Mouse (Mus musculus) neural tube, embryonic 11.5 days (tissue): Measurements from ENCODE around the gene Mapt. TPM values are rescaled to one million over a fixed set of nuclear protein-coding genes. Genes with fewer than 3 reads are reported as not detected.

Experiments
- ATAC-seq: fragments of 200-750 bp; cut with Nextera tagmentation; 2 replicates; pipeline ENCODE4 v1.8.0; 2017; ENCODE audit warnings: moderate number of reproducible peaks, mild to moderate bottlenecking, moderate TSS enrichment, moderate library complexity; ENCODE audit not compliant: insufficient read depth, low FRiP score, low TSS enrichment
- DNase-seq: peaks from one replicate; pipeline ENCODE4 v3.0.0-alpha.2; 2015; ENCODE audit warnings: low spot score
- H3K27ac ChIP-seq: fragments of 300-500 bp; sonication (generic); 2 replicates; pipeline ENCODE4 v1.5.1; 2014; ENCODE audit warnings: low read depth, mild to moderate bottlenecking, low read length
- H3K27me3 ChIP-seq: fragments of 300-500 bp; sonication (generic); 2 replicates; pipeline ENCODE4 v1.6.1; 2014; ENCODE audit warnings: mild to moderate bottlenecking, low read length, mixed read lengths; ENCODE audit not compliant: control insufficient read depth, insufficient read depth
- H3K36me3 ChIP-seq: fragments of 300-500 bp; sonication (generic); 2 replicates; pipeline ENCODE4 v1.6.1; 2014; ENCODE audit warnings: mild to moderate bottlenecking, low read length, moderate library complexity, mixed read lengths; ENCODE audit not compliant: control insufficient read depth, insufficient read depth
- H3K4me1 ChIP-seq: fragments of 300-500 bp; sonication (generic); 2 replicates; pipeline ENCODE4 v1.6.1; 2014; ENCODE audit warnings: low read length, mixed read lengths; ENCODE audit not compliant: control insufficient read depth, insufficient read depth
- H3K4me2 ChIP-seq: fragments of 300-500 bp; sonication (generic); 2 replicates; pipeline ENCODE4 v1.6.1; 2014; ENCODE audit warnings: low read depth, mild to moderate bottlenecking, moderate library complexity
- H3K4me3 ChIP-seq: fragments of 300-500 bp; sonication (generic); 2 replicates; pipeline ENCODE4 v1.5.1; 2014; ENCODE audit warnings: low read depth, low read length
- H3K9ac ChIP-seq: fragments of 300-500 bp; sonication (generic); 2 replicates; pipeline ENCODE4 v1.6.1; 2014; ENCODE audit warnings: mild to moderate bottlenecking, low read length
- H3K9me3 ChIP-seq: fragments of 300-500 bp; sonication (generic); 2 replicates; pipeline ENCODE4 v1.6.1; 2016; ENCODE audit warnings: low read length; ENCODE audit not compliant: control insufficient read depth
- WGBS: fragments of 180-500 bp; shearing (Covaris S2); extraction: QIAGEN DNeasy Blood & Tissue Kit; methylation state at CpG from one replicate; pipeline ENCODE4 v1.1.7; 2014; 5-methylcytosine and 5-hydroxymethylcytosine counted together
- polyA plus RNA-seq: library from polyadenylated mRNA; unstranded; fragments of >200 nt; fragmentation: Nextera tagmentation; extraction: Ambion mirVana; gene quantifications from 2 replicates; pipeline ENCODE4 v1.2.1, GENCODE M21; 2014

The Mapt gene
- polyA plus RNA-seq, 1 experiment from 2014 or later: 121 TPM

DNA sequence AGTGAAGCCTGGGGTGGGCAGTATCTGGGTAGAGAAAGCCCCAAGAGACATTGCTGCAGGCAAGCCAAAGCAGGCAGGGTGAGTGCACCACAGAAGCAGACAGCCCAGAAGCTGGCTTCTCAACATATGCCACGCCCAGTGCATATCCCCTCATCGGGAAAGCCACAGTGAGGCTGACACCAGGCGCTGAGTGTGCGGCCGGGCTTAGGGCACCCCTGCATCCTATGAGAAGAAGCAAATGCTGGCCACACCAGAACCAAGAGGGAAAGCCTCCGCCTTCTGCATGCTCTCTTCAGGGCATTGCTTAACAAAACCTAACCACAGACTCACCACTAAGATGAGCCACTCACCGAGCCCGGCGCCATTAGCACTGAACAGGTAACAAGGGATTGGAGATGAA lies 7.9 kb upstream of the Mapt start:
- 81% methylated on average over 9 of the region's 9 CpGs for WGBS
- H3K36me3 ChIP-seq: no peaks in the 10 kb centered on the region
- no peak overlapping the region for H3K4me2 ChIP-seq
- H3K4me1 ChIP-seq: no peaks in the 10 kb centered on the region
- H3K4me3 ChIP-seq: no peak overlapping the region
- ATAC-seq (no peak), DNase-seq (no peak)
- H3K9ac ChIP-seq: no peak overlapping the region
- no peaks in the 10 kb centered on the region for H3K27me3 ChIP-seq
- H3K9me3 ChIP-seq: no peaks in the 10 kb centered on the region
- no peak overlapping the region for H3K27ac ChIP-seq

DNA sequence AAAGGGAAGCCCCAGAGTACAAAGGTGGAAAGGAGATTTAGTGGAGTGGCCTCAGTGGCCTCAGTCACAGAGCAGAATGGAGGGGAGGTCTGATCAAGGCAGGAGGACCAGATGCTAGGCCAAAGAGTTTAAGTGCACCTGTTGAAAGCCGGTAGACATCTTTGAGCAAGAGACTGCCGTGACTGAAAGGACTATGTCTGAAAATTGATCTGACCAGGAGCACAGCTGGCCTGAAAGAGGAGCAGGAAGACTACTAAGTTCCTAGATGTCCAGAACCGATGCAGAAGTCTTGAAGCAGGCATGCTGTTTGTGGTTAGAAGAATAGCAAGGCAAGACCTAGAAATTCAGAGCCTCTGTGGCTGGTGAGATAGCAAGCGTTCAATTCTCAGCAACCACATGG lies 1.8 kb upstream of the Mapt start:
- Histone ChIP-seq H3K9ac (no peak overlapping the region), H3K36me3 (no peaks in the 10 kb centered on the region), H3K4me1 (peaks cover 3% of the 10 kb centered on the region; the same call in 1 of the 2 replicates), H3K27ac (no peak overlapping the region), H3K27me3 (peaks cover 29% of the 10 kb centered on the region), H3K4me2 (no peak overlapping the region), H3K4me3 (no peak overlapping the region), H3K9me3 (no peaks in the 10 kb centered on the region)
- 72% methylated on average over 4 of the region's 4 CpGs for WGBS
- ATAC-seq (no peak), DNase-seq (no peak)

DNA sequence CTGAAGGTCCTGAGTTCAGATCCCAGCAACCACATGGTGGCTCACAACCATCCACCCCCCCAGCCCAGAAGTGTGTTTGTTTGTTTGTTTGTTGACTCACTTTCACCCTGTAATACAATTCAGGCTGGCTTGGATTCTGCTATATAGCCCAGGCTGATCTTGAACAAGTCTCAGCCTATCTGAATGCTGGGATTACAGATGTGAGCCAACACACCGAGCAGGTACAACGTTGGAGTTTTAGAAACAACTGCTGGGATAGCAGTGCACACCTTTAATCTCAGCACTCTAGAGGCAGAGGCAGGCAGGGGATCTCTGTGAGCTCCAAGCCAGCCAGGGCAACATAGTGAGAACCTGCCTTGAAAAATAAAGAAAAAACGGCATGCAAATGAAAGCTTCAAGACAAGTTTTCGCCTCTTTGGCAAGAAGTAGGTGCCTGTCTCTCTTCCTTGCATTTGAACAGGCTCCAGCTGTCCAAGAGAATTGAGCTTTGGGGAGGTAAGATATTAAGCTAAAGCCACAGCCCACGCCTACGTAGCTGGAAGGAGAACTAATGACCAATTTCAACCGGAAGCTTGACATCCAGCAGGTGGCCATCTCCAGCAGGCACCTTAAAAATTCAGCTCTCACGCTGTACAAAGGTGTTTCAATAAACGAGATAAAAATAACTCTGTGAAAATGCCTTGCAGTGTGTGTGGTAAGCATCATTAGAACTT lies 968 bp upstream of the Mapt start:
- ATAC-seq (no peak), DNase-seq (peak; percentile 37)
- H3K27me3 ChIP-seq: peaks cover 33% of the 10 kb centered on the region
- H3K4me1 ChIP-seq: peaks cover 3% of the 10 kb centered on the region; the same call in 1 of the 2 replicates
- peak overlapping the region; percentile 74 for H3K9ac ChIP-seq
- H3K9me3 ChIP-seq: no peaks in the 10 kb centered on the region
- H3K4me2 ChIP-seq: peak overlapping the region; percentile 93
- H3K27ac ChIP-seq: no peak overlapping the region
- no peaks in the 10 kb centered on the region for H3K36me3 ChIP-seq
- peak overlapping the region; percentile 63 for H3K4me3 ChIP-seq
- 12% methylated on average over 9 of the region's 9 CpGs for WGBS

DNA sequence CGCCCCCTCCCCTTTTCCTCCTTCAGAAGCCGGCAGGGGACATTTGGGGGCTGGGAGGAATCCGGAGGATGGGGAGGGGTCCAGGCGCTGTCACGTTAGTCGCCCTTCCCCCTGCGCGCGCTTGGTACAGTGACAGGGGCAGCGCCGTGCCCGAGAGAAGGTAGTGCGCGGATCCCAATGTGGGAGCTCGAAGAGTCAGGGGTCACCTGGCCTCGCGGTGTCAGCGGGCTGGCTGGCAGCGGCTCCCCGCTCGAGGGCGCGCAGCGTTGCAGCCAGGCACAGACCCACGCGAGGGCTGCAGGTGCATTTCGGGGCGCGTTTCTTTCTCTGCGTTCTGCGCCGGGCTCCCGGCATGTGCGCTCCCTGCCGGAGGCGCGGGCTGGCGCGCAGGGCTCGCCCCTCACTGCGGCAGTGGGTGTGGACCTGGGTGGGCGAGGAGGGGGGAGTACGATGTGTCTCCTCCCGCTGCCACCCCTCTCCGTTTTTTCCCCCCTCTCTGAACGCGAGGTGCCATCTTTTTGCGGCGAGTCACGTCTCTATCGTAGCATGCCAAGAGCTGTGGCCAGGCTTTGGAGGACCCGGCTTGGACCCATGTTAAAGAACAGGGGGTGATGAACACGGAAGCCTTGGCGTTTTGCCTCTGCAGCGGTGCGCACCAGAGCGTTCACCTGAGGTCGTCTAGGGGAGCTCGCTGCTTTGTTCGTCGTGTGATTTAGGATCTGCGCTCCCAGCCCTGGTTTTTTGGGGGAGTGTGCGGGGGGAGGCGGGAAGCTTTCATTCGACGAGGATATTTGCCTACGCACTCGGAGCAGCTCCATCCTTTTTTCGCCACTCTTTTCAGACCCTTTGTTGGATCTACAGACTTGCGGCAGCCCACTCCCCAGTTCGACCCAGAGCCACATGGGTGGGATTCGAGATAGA lies 1.2 kb downstream of the Mapt start:
- peak; percentile 69 for DNase-seq
- Histone ChIP-seq H3K36me3 (no peaks in the 10 kb centered on the region), H3K4me1 (peaks cover 3% of the 10 kb centered on the region; the same call in 1 of the 2 replicates)

DNA sequence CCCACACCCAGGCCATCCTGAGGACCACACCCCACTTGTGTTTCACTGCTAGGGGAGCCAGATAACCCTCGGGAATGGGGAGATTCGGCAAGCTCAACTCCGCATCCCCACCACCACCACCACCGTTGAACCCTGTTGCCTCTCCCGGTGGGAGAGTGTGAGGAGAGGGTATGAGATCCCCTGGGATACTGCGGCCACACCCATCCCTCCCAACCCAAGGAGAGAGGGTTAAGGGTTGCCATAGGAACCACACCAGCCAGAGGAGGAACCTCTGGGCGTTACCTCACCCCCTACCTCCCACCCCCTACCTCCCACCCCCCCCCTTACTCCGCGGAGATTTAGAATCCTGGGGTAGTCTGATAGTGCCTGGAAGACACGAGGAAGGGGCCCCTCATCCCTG lies 1.9 kb downstream of the Mapt start:
- Histone ChIP-seq H3K27me3 (peaks cover 38% of the 10 kb centered on the region), H3K9me3 (no peaks in the 10 kb centered on the region), H3K27ac (0 out of 2 replicates have a peak overlapping the region, but pooled peaks have one; percentile 27), H3K4me1 (peaks cover 3% of the 10 kb centered on the region; the same call in 1 of the 2 replicates), H3K4me2 (peak overlapping the region; percentile 93), H3K4me3 (peak overlapping the region; percentile 63), H3K9ac (peak overlapping the region; percentile 70), H3K36me3 (no peaks in the 10 kb centered on the region)
- under 1% methylated on average over 10 of the region's 10 CpGs for WGBS
- ATAC-seq (no peak), DNase-seq (peak; percentile 22)

More for the DNA sequence above, 1.2 kb downstream of the Mapt start:
- WGBS: under 1% methylated on average over 70 of the region's 72 CpGs
- ATAC-seq: no peak
- Histone ChIP-seq H3K9me3 (no peaks in the 10 kb centered on the region), H3K4me3 (peak overlapping the region; percentile 63), H3K27ac (peak overlapping the region; percentile 72), H3K9ac (peak overlapping the region; percentile 70), H3K4me2 (peak overlapping the region; percentile 93), H3K27me3 (peaks cover 38% of the 10 kb centered on the region)

DNA sequence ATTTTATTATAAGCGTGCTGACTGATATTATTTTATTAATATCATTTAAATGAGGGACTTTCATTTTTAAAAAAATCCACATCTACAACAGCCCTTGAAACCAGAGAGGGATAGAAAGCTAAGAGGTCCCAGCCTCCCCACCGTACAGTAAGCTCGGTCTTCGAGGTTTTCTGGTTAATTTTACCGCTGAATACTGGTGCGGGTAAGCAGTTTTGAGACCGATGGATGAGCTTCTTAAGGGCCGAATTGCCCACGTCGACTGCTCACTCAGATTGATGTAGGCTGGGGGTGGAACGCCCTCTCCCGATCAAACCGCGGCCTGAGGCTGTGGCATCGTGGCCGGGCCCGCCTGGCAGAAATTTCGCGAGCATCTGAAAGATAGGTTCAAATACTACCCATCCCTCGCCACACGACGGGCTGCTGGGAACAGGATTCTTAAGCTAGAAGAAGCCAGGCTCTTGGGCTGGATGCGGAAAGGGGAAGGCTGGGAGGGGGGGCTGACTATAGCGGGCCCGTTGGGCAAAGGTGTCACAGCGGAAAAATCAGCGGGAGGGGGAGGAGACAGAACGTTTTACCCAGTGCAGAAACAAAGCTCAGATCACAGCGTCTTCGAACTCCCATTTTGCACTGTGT lies 2.5 kb downstream of the Mapt start:
- H3K27ac ChIP-seq: no peak overlapping the region
- H3K27me3 ChIP-seq: peaks cover 38% of the 10 kb centered on the region
- peaks cover 3% of the 10 kb centered on the region; the same call in 1 of the 2 replicates for H3K4me1 ChIP-seq

DNA sequence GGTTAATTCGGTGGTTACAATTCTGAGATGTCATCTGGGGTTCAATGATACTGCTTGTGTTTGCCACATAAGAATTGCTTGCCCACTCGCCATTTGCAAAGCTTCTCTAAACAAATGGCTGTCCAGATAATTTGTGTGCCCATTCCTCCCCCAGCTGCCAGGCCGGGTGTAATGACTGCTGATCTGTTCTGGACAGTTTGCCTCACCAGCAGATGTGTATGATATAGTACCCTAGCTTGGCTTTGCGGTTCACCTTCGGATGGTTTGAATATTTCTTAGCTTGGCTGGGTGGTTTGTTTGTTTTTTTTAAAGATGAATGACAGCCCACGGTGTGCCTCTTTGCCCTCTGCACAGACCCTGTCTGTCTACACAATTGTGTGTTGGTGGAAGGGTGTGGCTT lies 3.5 kb downstream of the Mapt start:
- Histone ChIP-seq H3K4me2 (peak overlapping the region; percentile 93), H3K27ac (no peak overlapping the region), H3K27me3 (peaks cover 38% of the 10 kb centered on the region), H3K9ac (no peak overlapping the region), H3K36me3 (no peaks in the 10 kb centered on the region), H3K9me3 (no peaks in the 10 kb centered on the region), H3K4me1 (peaks cover 3% of the 10 kb centered on the region; the same call in 1 of the 2 replicates), H3K4me3 (peak overlapping the region; percentile 63; the same call in 1 of the 2 replicates)
- 35% methylated on average over 6 of the region's 6 CpGs for WGBS
- no peak for DNase-seq
- no peak for ATAC-seq

More for the DNA sequence above, 2.5 kb downstream of the Mapt start:
- H3K4me3 ChIP-seq: peak overlapping the region; percentile 63
- peak overlapping the region; percentile 93 for H3K4me2 ChIP-seq
- peak overlapping the region; percentile 70 for H3K9ac ChIP-seq
- peak; percentile 45 for DNase-seq
- no peaks in the 10 kb centered on the region for H3K36me3 ChIP-seq
- H3K9me3 ChIP-seq: no peaks in the 10 kb centered on the region
- no peak for ATAC-seq
- 1% methylated on average over 30 of the region's 30 CpGs for WGBS

DNA sequence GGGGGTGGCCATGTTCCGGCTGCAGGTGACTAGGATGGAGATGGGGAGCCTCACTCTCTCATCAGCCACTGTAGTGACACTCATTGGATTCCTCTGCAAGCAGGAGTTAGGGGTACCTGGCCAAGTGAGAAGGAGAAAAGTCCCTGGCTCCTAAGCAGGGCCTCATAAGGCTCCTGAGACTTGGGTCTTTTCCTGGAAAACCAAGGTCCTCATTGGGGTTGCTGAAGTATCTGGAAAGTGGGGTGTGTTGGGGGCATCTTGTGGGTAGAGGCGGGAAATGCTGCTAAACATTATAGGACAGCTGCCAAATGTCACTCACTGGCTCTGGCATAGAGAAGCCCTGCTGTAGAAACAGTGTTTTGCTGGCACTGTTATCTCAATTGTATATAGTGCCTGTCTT lies 4.7 kb downstream of the Mapt start:
- H3K9ac ChIP-seq: no peak overlapping the region
- ATAC-seq: no peak
- H3K4me2 ChIP-seq: no peak overlapping the region

More for the DNA sequence above, 4.7 kb downstream of the Mapt start:
- peaks cover 38% of the 10 kb centered on the region for H3K27me3 ChIP-seq
- H3K4me3 ChIP-seq: no peak overlapping the region
- no peak overlapping the region for H3K27ac ChIP-seq
- WGBS: 70% methylated on average over 2 of the region's 2 CpGs
- H3K9me3 ChIP-seq: no peaks in the 10 kb centered on the region
- peaks cover 3% of the 10 kb centered on the region; the same call in 1 of the 2 replicates for H3K4me1 ChIP-seq
- DNase-seq: no peak
- H3K36me3 ChIP-seq: no peaks in the 10 kb centered on the region
